Mouse (Mus musculus) stomach, embryonic 14.5 days (tissue): ENCODE data around the gene Proca1. TPM values are rescaled to one million over a fixed set of nuclear protein-coding genes. Genes with fewer than 3 reads are reported as not detected.
"Not testable (repeated sequence)": the region's sequence is repeated elsewhere in the genome, so short reads cannot be mapped to it uniquely, and the experiment has no call there.

Source experiments
- ATAC-seq: fragments of 200-750 bp; cut with Nextera tagmentation; 2 replicates; pipeline ENCODE4 v1.8.0; 2017; ENCODE audit warnings: low read depth, moderate TSS enrichment; ENCODE audit not compliant: insufficient number of reproducible peaks, insufficient read depth, low FRiP score
- H3K27ac ChIP-seq: fragments of 300-500 bp; sonication (generic); 2 replicates; pipeline ENCODE4 v1.5.1; 2014; ENCODE audit warnings: mild to moderate bottlenecking, low read length, moderate library complexity, mixed read lengths
- H3K27me3 ChIP-seq: fragments of 300-500 bp; sonication (generic); 2 replicates; pipeline ENCODE4 v1.6.1; 2014; ENCODE audit warnings: low read length, control low read depth, mixed read lengths; ENCODE audit not compliant: control insufficient read depth, insufficient read depth
- H3K36me3 ChIP-seq: fragments of 300-500 bp; sonication (generic); 2 replicates; pipeline ENCODE4 v1.6.1; 2014; ENCODE audit warnings: mild to moderate bottlenecking, control low read depth, low read length, moderate library complexity, mixed read lengths; ENCODE audit not compliant: control insufficient read depth, insufficient read depth
- H3K4me1 ChIP-seq: fragments of 300-500 bp; sonication (generic); 2 replicates; pipeline ENCODE4 v1.6.1; 2014; ENCODE audit warnings: low read length, control low read depth, mixed read lengths; ENCODE audit not compliant: control insufficient read depth, insufficient read depth
- H3K4me2 ChIP-seq: fragments of 300-500 bp; sonication (generic); replicated peaks from 2 replicates; pipeline ENCODE4 v1.6.1; 2014; ENCODE audit warnings: low read depth, low read length, control low read depth
- H3K4me3 ChIP-seq: fragments of 300-500 bp; sonication (generic); 2 replicates; pipeline ENCODE4 v1.5.1; 2014; ENCODE audit warnings: low read depth, low read length, control low read depth
- H3K9ac ChIP-seq: fragments of 300-500 bp; sonication (generic); replicated peaks from 2 replicates; pipeline ENCODE4 v1.6.1; 2014; ENCODE audit warnings: low read depth, mild to moderate bottlenecking, control low read depth, low read length, moderate library complexity, mixed read lengths
- H3K9me3 ChIP-seq: fragments of 300-500 bp; sonication (generic); 2 replicates; pipeline ENCODE4 v1.6.1; 2016; ENCODE audit warnings: low read depth, low read length, control low read depth; ENCODE audit not compliant: control insufficient read depth
- WGBS: fragments of 180-500 bp; shearing (Covaris S2); extraction: QIAGEN DNeasy Blood & Tissue Kit; methylation state at CpG from one replicate; pipeline ENCODE4 v1.1.7; 2014; 5-methylcytosine and 5-hydroxymethylcytosine counted together
- polyA plus RNA-seq: library from polyadenylated mRNA; unstranded; fragments of >200 nt; fragmentation: Nextera tagmentation; extraction: Ambion mirVana; gene quantifications from 2 replicates; pipeline ENCODE4 v1.2.1, GENCODE M21; 2014

The Proca1 gene
- polyA plus RNA-seq, 1 experiment from 2014 or later, result 2.7 TPM

DNA sequence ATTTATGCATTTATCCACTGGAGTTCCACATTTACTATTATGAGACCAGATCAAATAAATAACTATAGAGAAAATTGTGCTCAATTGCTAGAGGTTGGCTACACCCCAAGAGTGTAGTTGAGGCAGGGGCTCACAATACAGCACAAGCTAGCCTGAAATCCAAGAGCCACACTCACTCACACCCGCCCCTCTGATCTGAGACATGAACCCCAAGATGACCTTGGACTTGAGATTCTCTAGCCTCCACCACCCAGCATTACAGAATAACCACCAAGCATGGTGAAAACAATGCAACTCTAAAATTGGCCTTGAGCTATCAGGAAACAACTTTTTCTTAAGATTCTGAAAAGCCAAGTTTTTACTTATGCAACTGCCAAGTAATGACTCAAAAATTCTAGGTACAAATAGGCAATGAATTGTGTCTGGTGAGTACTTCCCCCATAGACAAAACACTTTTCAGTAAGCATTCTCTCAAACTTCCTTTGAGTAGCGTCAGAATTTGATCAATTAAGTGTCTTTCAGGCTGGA lies 11.3 kb upstream of the Proca1 start:
- ATAC-seq, result no peak
- peaks cover 23% of the 10 kb centered on the region for H3K36me3 ChIP-seq
- H3K27ac ChIP-seq, result no peak overlapping the region
- WGBS, result 33% methylated on average over 2 of the region's 2 CpGs
- H3K4me3 ChIP-seq, result peak overlapping the region; percentile 98
- H3K4me1 ChIP-seq, result peaks cover 36% of the 10 kb centered on the region
- H3K27me3 ChIP-seq, result no peaks in the 10 kb centered on the region
- peak overlapping the region; percentile 94; the same call in 1 of the 2 replicates for H3K9ac ChIP-seq
- H3K9me3 ChIP-seq, result no peaks in the 10 kb centered on the region
- peak overlapping the region; percentile 75 for H3K4me2 ChIP-seq

DNA sequence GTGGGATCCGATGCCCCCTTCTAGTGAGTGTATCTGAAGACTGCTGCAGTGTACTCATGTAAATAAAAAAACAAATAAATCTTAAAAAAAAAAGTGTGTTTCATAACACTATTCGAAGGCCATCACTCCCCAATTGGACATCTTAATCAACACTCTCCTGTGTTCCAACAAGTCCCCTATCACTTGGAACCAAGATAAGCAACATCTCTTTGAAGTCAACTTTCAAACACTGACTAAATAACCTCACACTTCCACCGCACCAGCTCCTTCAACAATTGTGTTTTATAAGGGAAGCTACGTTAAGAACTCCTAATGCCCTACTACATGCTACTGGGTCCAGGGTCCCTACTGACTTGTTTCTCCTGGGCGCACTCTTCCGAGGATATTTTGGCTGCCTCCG lies 10.7 kb upstream of the Proca1 start:
- H3K4me1 ChIP-seq, result peaks cover 32% of the 10 kb centered on the region
- no peak for ATAC-seq

DNA sequence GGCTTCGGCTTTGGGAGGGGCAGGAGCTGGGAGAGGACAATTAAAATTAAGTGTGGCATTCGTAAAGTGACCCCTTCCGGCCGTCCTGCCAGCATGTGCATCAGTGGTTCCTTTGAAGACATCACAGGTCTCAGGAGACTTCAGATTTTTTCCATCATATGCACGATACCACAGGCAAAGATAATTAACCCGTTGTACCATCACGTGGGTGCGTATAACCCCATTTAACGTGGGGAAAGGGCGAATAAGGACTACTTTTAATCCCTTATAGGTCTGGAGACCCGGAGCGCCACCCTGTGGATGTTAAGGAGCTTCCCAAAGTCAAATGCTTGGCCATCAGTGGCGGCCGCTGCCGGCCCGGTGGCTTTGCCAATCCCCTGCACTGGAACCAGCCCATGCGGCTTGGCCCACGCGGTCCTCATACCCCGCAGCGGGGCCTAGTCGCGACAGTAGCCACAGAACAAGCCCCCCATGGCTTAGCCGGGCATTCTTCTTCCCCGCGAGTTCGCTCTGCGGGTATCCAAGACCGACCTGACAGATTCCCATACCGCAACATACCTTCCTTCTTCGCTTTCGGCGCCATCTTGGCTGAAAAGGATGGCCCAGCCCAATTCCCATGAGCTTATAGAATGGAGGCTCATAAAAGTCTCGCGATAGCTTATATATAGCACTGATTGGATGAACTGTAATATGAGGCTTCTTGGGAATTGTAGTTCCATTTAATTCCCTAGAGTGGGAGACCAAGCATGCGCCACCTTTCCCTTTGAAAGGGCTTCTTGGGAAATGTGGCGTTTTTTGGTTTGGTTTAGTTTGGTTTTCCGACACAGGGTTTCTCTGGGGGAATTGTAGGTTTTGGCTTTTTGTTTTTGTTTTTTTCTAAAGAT lies 10.0 kb upstream of the Proca1 start, which contains the start of gene Rpl23a:
Rpl23a (minus strand) TSS at position 624 of the 884 bp plus-strand sequence.
- peaks cover 23% of the 10 kb centered on the region for H3K36me3 ChIP-seq
- WGBS, result under 1% methylated on average over 38 of the region's 38 CpGs
- peak within 1 kb of the TSS; percentile 75 for H3K4me2 ChIP-seq
- peak within 1 kb of the TSS; percentile 91 for H3K27ac ChIP-seq
- peak; percentile 88 for ATAC-seq
- peaks cover 36% of the 10 kb centered on the region for H3K4me1 ChIP-seq
- H3K9me3 ChIP-seq, result no peaks in the 10 kb centered on the region
- H3K27me3 ChIP-seq, result no peaks in the 10 kb centered on the region
- H3K9ac ChIP-seq, result peak within 1 kb of the TSS; percentile 94
- H3K4me3 ChIP-seq, result peak within 1 kb of the TSS; percentile 98

More for the DNA sequence above, 10.7 kb upstream of the Proca1 start:
- peak overlapping the region; percentile 98 for H3K4me3 ChIP-seq
- H3K4me2 ChIP-seq, result peak overlapping the region; percentile 75
- H3K9ac ChIP-seq, result peak overlapping the region; percentile 94
- H3K36me3 ChIP-seq, result peaks cover 23% of the 10 kb centered on the region
- H3K27ac ChIP-seq, result peak overlapping the region; percentile 15; the same call in 1 of the 2 replicates
- H3K9me3 ChIP-seq, result no peaks in the 10 kb centered on the region
- no peaks in the 10 kb centered on the region for H3K27me3 ChIP-seq
- WGBS, result 4% methylated on average over 7 of the region's 7 CpGs

DNA sequence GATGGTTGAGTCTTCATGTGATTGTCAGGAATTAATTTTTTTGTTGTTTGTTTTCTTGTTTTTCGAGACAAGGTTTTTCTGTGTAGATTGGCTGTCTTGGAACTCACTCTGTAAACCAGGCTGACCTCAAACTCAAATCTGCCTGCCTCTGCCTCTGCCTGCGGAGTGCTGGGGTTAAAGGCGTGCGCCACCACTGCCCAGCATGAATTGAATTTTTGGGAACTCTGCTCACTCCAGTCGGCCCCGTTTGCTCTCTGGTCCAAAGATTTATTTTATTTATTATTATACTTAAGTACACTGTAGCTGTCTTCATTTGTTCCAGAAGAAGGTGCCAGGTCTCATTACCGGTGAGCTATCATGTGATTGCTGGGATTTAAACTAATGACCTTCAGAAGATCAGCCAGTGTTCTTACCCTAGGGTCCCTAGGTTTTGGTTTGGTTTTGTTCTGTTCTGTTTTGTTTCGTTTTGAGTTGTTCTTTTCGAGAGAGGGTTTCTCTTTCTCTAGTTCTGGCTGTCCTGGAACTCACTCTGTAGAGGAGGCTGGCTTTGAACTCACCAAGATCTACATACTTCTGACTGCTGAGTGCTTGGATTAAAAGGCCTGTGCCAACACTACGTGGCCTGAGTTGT lies 9.2 kb upstream of the Proca1 start:
- peak overlapping the region; percentile 98; the same call in 1 of the 2 replicates for H3K4me3 ChIP-seq
- 51% methylated on average over 10 of the region's 10 CpGs for whole genome bisulfite sequencing
- H3K27me3 ChIP-seq, result no peaks in the 10 kb centered on the region
- H3K27ac ChIP-seq, result no peak overlapping the region
- peaks cover 36% of the 10 kb centered on the region for H3K4me1 ChIP-seq
- H3K4me2 ChIP-seq, result peak overlapping the region; percentile 39
- H3K36me3 ChIP-seq, result peaks cover 23% of the 10 kb centered on the region
- no peaks in the 10 kb centered on the region for H3K9me3 ChIP-seq
- no peak for ATAC-seq
- H3K9ac ChIP-seq, result 0 out of 2 replicates have a peak overlapping the region, but pooled peaks have one; percentile 4

DNA sequence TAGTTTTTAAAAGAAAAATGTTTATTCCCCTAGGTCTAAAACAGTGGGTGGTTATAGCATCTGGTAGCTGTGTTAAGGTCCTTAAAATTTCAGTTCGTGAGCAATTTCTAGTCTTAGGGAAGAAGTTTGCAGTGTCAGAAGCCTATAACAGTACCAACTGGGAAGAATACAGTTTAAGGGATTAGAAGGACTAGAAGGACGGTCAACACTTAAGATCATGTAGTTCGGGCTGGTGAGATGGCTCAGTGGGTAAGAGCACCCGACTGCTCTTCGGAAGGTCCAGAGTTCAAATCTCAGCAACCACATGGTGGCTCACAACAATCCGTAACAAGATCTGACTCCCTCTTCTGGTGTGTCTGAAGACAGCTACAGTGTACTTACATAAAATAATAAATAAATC lies 8.5 kb upstream of the Proca1 start:
- not testable (repeated sequence) for H3K9me3 ChIP-seq, H3K4me2 ChIP-seq, H3K4me3 ChIP-seq, H3K27me3 ChIP-seq, H3K27ac ChIP-seq, H3K9ac ChIP-seq, ATAC-seq
- WGBS, result 93% methylated on average over 6 of the region's 6 CpGs
- H3K4me1 ChIP-seq, result peaks cover 35% of the 10 kb centered on the region
- peaks cover 23% of the 10 kb centered on the region for H3K36me3 ChIP-seq

DNA sequence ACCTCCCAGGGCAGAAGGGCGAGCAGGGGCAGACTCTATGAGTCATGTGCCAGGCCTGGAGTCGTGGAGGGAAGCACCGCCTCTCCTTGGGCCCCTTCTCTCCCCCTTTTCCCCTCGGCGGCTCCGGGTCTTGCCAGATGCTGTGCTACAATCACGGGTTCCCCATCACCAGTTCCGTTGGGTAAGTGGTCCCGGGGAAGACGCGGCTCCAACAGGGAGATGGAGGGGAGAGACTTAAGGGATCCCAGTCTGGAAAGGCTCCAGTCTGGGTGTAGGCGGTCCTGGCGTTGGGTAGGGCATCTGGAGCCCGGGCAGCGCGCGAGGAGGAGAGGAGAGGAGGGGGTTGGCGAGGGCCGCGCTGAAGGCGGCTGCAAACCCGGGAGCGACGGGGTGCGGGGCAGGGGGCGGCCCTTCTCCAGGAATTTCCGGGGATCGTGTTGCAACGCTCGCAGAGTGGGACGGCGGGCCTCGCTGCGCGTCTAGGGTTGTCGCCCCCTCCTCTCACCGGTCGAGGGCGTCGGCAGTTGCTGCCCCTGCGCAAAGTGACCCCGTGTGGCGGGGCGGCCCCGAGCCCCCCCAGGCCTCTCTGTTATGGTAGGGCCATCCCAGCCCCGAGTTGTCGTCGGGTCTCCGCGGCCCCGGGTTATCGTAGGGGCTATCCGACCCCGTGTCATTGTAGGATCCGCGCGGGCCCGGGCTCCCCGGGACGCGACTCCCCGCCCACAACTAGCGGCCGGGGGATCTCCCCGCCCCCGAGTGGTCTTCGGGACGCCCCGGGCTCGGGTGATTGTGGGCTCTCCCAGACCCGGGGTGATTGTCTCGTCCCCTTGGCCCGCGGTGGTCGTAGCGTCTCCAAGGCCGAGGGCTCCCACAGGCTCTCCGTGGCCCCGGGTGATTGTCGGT lies 4.6 kb upstream of the Proca1 start, which contains the start of gene Rab34:
Rab34 (plus strand) TSS at position 100 of the 903 bp plus-strand sequence.
- Histone ChIP-seq H3K9me3 (no peaks in the 10 kb centered on the region), H3K27me3 (no peaks in the 10 kb centered on the region), H3K4me3 (peak within 1 kb of the TSS; percentile 73), H3K9ac (peak within 1 kb of the TSS; percentile 88), H3K27ac (peak within 1 kb of the TSS; percentile 99), H3K36me3 (peaks cover 11% of the 10 kb centered on the region), H3K4me2 (peak within 1 kb of the TSS; percentile 46), H3K4me1 (peaks cover 13% of the 10 kb centered on the region; the same call in 1 of the 2 replicates)
- ATAC-seq, result peak; percentile 82
- WGBS, result under 1% methylated on average over 64 of the region's 80 CpGs

DNA sequence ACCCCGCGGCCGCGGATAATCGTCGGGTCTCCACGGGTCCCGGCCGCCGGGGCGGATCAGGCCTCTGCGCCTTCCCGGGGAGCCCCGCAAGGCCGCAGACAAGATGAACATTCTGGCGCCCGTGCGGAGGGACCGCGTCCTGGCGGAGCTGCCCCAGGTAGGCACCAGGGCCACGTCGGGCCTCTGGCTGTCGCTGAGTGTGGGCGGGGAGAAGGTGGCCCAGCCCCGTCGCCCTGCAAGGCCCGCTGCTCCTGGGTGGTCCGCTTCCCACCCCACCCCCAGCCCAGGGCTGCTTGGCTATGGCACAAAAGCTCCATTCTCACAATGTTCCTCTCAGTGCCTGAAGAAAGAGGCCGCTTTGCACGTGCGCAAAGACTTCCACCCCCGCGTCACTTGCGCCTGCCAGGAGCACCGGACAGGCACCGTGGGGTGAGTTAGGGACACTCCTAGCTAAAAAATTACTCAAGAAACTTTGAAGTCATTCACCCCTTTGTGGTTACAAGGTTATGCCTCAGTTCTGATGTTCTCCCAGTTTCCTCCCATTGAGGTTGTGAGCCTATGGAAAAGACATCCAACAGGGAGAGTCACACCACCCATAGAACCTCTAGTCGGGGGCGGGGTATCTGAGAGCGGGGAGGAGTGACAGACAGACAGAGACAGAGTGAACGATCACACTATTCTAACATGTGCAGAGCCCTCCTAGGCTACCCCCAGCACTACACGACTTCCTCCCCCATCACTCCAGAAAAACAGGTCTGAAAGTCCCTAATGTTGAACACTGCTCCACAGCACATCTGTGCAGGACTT lies 3.8 kb upstream of the Proca1 start:
- WGBS, result 1% methylated on average over 40 of the region's 42 CpGs
- Histone ChIP-seq H3K9ac (peak overlapping the region; percentile 88), H3K4me2 (peak overlapping the region; percentile 46), H3K4me3 (peak overlapping the region; percentile 73), H3K4me1 (peaks cover 13% of the 10 kb centered on the region; the same call in 1 of the 2 replicates), H3K36me3 (peaks cover 11% of the 10 kb centered on the region), H3K27me3 (no peaks in the 10 kb centered on the region), H3K27ac (peak overlapping the region; percentile 99), H3K9me3 (no peaks in the 10 kb centered on the region)
- ATAC-seq, result peak; percentile 79
